Mouse (Mus musculus) ES-E14 (cell line): ENCODE results near the gene Dpf3. TPM values are rescaled to one million over a fixed set of nuclear protein-coding genes. Genes with fewer than 3 reads are reported as not detected.
A peak's percentile ranks its signal among the peaks of the same experiment; 100 is the strongest.

Source experiments
- DNase-seq: peaks from one replicate; pipeline ENCODE4 v3.0.0-alpha.2; 2013; ENCODE audit warnings: low read depth, low spot score
- H3K27ac ChIP-seq: 2 replicates; pipeline ENCODE4 v1.5.1; 2012; ENCODE audit warnings: low read depth, mild to moderate bottlenecking, low read length, moderate library complexity, mixed read lengths; ENCODE audit not compliant: poor library complexity, insufficient read depth, severe bottlenecking
- H3K36me3 ChIP-seq: 2 replicates; pipeline ENCODE4 v1.6.1; 2012; ENCODE audit warnings: mild to moderate bottlenecking, low read length, moderate library complexity, mixed read lengths; ENCODE audit not compliant: control insufficient read depth, poor library complexity, insufficient read depth, severe bottlenecking
- H3K4me1 ChIP-seq, 2 experiments: fragments of 150-350 bp in 1 of 2; sonication (generic) in 1 of 2; 2 replicates each; pipeline ENCODE4 v1.6.1; 2012; ENCODE audit warnings: low read length in 2 of 2, mild to moderate bottlenecking in 1 of 2, mixed read lengths in 1 of 2; ENCODE audit not compliant: control insufficient read depth in 2 of 2, insufficient read depth in 2 of 2, poor library complexity in 1 of 2
- H3K4me3 ChIP-seq, 2 experiments: fragments of 150-350 bp in 1 of 2; sonication (generic) in 1 of 2; 2 replicates each; pipeline ENCODE4 v1.5.1; 2012; ENCODE audit warnings: low read length in 2 of 2, low read depth in 1 of 2, mild to moderate bottlenecking in 1 of 2, mixed read lengths in 1 of 2; ENCODE audit not compliant: insufficient read depth in 1 of 2, poor library complexity in 1 of 2, severe bottlenecking in 1 of 2
- H3K9ac ChIP-seq: 2 replicates; pipeline ENCODE4 v1.6.1; 2012; ENCODE audit warnings: low read depth, mild to moderate bottlenecking, low read length, mixed read lengths; ENCODE audit not compliant: poor library complexity, insufficient read depth, severe bottlenecking
- H3K9me3 ChIP-seq: fragments of 150-350 bp; sonication (generic); 2 replicates; pipeline ENCODE4 v1.6.1; 2012; ENCODE audit warnings: low read depth, mild to moderate bottlenecking, low read length; ENCODE audit not compliant: control insufficient read depth, insufficient read depth
- CHD2 ChIP-seq: IDR thresholded peaks from 2 replicates; pipeline ENCODE4 v1.6.1; 2014; ENCODE audit warnings: mild to moderate bottlenecking, low read depth, low read length, inconsistent platforms
- HCFC1 ChIP-seq: IDR thresholded peaks from 2 replicates; pipeline ENCODE4 v1.6.1; 2012; ENCODE audit warnings: low read length, inconsistent platforms, borderline replicate concordance; ENCODE audit not compliant: insufficient read depth
- MAFK ChIP-seq: IDR thresholded peaks from 2 replicates; pipeline ENCODE4 v1.6.1; 2014; ENCODE audit warnings: mild to moderate bottlenecking, low read depth, low read length, inconsistent platforms; ENCODE audit not compliant: insufficient read depth
- ZC3H11A ChIP-seq: IDR thresholded peaks from 2 replicates; pipeline ENCODE4 v1.6.1; 2012; ENCODE audit warnings: low read depth, mild to moderate bottlenecking, inconsistent platforms, low read length, borderline replicate concordance
- ZNF384 ChIP-seq: IDR thresholded peaks from 2 replicates; pipeline ENCODE4 v1.6.1; 2012; ENCODE audit warnings: low read depth, low read length, inconsistent platforms
- in situ Hi-C, 2 experiments: fragments of 600-800 bp; cut with MboI; formaldehyde crosslinking; loops; one replicate each; pipeline ENCODE4 v1.15.1; 2025; ENCODE audit warnings: low sequenced_read_pairs in 2 of 2, inconsistent platforms in 1 of 2; ENCODE audit not compliant: unreplicated experiment in 2 of 2
- total RNA-seq: library from RNA; depleted of rRNA; stranded (reverse); fragments of 300-350 nt; gene quantifications from 2 replicates; pipeline ENCODE4 v1.2.3, GENCODE M21; 2012

The Dpf3 gene
- total RNA-seq, 1 experiment: 1.4 TPM

GRCm38 (mm10) chr12:83489748-83490147 is 2.2 kb upstream of the Dpf3 start:
- Histone ChIP-seq H3K4me1 (peaks cover 4 to 7% of the 10 kb centered on the region in 2 experiments; a peak in 2 of 4 replicates), H3K9ac (no peak overlapping the region), H3K9me3 (no peaks in the 10 kb centered on the region), H3K4me3 (no peak overlapping the region), H3K36me3 (no peaks in the 10 kb centered on the region), H3K27ac (no peak overlapping the region)
- in situ Hi-C loops: loop anchor here (5.0 to 10.0 kb wide), 2 partner anchors 377 to 385 kb away; no protein-coding TSS in a partner anchor
- no peak for DNase-seq
- TF ChIP-seq HCFC1 (no peak), CHD2 (no peak), MAFK (no peak), ZC3H11A (no peak), ZNF384 (no peak)

DNA sequence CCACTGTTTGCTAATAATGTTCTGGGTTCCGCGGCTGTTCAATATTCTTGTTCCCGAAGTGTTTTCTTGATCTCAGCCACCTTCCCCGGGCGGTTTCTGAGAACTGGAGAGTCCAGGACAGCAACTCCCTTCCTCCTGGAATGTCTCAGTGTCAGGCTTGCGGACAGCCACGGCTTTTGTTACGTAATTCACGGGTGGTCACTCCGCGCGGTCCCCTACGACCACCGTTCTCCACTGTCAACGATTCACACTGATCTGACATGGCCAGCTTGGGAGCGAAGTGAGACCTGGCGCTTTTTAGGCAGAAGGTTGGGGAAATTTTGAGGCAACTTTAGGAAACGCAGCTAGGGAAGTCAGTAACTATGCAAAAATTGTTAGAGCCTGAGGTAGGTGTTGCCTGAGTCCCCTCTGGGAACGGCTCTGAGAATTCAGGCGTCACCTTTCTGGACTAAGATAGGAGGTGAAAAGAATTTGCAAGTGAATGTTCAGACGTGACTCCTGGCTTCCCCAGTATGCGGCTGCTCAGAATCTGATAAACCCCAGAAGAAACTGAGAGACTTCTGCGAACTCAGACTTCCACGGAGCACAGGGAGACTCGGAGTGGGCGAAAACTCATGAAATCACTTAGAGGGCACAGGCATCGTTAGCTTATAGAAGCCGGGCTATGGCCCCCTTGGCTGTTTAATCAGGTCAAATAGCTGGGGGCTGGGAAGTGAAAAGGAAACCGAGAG is 860 bp upstream of the Dpf3 start:
- DNase-seq: no peak
- TF ChIP-seq HCFC1: no peak
- TF ChIP-seq ZC3H11A: no peak
- TF ChIP-seq ZNF384: no peak
- TF ChIP-seq MAFK: no peak
- TF ChIP-seq CHD2: no peak

DNA sequence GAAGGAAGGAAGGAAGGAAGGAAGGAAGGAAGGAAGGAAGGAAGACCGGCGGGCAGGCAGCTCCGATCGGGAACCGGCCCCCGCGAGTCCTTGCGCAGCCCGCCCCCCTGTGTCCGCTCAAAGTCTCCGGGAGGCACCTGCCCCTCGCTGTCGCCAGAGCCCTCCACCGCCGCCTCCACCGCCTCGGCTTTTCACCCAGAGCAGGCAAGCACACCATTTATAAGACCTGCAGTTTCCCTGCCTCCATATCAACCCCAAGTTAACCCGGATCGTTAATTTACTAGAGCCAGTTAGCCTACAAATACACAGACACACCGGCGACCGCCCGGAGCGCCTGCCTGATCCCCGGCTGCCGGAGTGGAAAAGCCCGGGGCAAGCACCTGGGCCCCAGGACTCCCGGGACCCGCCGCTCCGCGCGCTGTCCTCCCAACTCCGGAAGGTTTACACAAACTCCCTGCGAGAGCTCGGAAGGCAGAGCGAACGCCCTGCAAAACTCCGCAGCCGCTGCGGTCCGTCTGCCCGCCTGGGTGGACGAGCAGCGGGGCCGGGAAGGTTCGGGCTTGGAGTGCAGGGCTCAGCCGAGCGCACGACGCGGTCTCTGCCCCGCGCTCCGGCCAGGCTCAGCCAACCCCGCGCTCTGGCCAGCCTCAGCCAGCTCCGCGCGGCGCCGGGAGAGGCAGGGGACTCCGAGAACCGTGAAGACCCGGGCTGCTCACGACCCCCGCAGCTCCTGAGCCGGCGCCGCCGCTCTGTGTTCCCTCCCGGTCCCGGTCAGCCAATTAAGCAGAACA is 650 bp downstream of the Dpf3 start:
- Histone ChIP-seq H3K9me3 (no peaks in the 10 kb centered on the region), H3K36me3 (no peaks in the 10 kb centered on the region), H3K4me1 (no peaks in the 10 kb centered on the region; a peak in 1 of 4 replicates), H3K4me3 (peak overlapping the region; percentile 55 to 71), H3K9ac (peak overlapping the region; percentile 25; the same call in 1 of the 2 replicates), H3K27ac (no peak overlapping the region)
- TF ChIP-seq CHD2 (no peak), ZNF384 (no peak), MAFK (no peak), HCFC1 (no peak), ZC3H11A (no peak)
- no peak for DNase-seq
- in situ Hi-C loops: no loop called here

More for the DNA sequence above, 860 bp upstream of the Dpf3 start:
- H3K9ac ChIP-seq: no peak overlapping the region
- H3K36me3 ChIP-seq: no peaks in the 10 kb centered on the region
- H3K4me1 ChIP-seq: no peaks in the 10 kb centered on the region; a peak in 1 of 4 replicates
- H3K4me3 ChIP-seq: peak overlapping the region; percentile 35 to 43
- H3K9me3 ChIP-seq: no peaks in the 10 kb centered on the region
- no peak overlapping the region for H3K27ac ChIP-seq
- in situ Hi-C loops: no loop called here

- Histone ChIP-seq H3K27ac (no peak overlapping the region), H3K4me1 (no peaks in the 10 kb centered on the region; a peak in 1 of 4 replicates), H3K4me3 (peak overlapping the region; percentile 55 to 71), H3K36me3 (no peaks in the 10 kb centered on the region), H3K9ac (peak overlapping the region; percentile 17; the same call in 1 of the 2 replicates), H3K9me3 (no peaks in the 10 kb centered on the region)
- no peak for TF ChIP-seq ZNF384
- no peak for TF ChIP-seq ZC3H11A
- TF ChIP-seq MAFK: no peak
- no peak for TF ChIP-seq CHD2
- no peak for TF ChIP-seq HCFC1
- in situ Hi-C loops: no loop called here
- DNase-seq: no peak
Observed at GRCm38 (mm10) chr12:83485911-83486670, 1.4 kb downstream of the Dpf3 start.
